Mouse (Mus musculus) neutrophil, adult 83 days (primary cell): Measurements from ENCODE around the gene 6030452D12Rik. TPM values are rescaled to one million over a fixed set of nuclear protein-coding genes. Genes with fewer than 3 reads are reported as not detected.

Experiments
- total RNA-seq, 2 experiments: library from RNA; stranded (reverse); gene quantifications; one replicate each; pipeline ENCODE4 v1.2.4; 2023

The 6030452D12Rik gene
- not detected for total RNA-seq

DNA sequence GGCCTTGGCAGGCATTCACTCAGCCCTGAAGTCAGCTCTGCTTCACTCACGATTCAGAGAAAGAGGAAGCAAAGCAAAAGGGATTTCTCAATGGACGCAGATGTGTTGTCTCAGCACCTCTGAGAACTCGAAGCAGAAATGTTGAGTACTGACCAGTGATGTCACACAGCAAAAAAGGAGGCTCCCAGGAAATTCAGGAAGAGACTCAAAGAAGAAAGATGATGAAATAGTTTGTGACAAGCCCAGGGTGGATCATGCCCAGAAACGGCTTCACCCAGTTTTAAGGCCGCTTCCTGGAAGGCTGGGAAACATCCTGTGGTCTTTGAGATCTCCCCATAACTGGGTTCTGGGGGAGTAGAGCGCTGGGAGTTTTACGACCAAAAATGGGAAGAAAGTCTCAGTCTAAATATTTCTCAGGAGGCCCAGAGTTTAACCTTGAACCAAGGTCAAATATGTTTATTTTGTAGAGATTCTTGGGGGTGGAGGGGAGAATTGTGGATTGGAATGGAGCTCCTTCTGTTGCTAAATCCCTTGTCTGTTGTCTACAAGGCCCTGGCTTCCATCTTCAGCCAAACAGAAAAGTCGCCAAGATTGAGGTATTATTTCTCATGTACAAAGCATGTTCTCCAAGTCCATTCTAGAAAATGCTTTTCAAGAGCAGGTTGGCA lies at the start of gene 6030452D12Rik:
6030452D12Rik (plus strand) TSS at position 505 of the 668 bp plus-strand sequence.

DNA sequence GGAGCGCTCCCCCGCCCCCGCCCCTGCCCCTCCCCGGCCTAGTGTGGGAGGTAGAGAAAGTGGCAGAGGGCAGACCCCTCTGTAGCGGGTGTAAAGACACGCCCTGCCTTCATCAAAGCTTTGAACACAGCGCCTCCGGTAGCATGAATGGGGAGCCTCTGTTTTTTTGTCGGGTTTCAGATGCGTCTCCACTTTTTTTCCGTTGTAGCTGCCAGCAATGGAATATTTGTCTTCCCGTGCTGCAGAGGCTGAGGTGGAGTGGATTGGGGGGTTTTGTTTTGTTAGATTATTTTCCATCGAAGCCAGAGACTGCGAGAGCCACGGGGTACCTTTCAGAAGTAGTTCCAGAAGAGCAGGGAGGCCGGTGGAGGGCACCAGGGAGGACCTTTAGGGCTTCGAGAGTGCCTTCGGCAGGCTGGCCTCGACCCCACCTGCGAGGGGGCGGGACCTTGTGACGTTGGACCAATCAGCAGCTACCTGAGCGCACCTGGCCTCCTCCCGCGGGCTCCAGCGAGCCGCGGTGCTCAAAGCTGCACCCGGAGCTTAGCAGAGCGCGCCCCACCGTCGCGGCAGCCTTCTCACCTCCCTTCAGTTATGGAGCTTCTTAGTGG lies 10.1 kb downstream of the 6030452D12Rik start, which contains the start of gene Cdh3:
Cdh3 (plus strand) TSS at position 527 of the 611 bp plus-strand sequence.

Other genes with a start within 250 kb of the 6030452D12Rik start
- 1 to 10 TPM in 1 of 2 experiments, under 1 TPM in 1; 0.97 to 1.2 TPM for gene Smpd3, start 162.5 kb upstream of the 6030452D12Rik start, total RNA-seq
- 1 to 10 TPM; 3.9 to 4.4 TPM for gene Zfp90, start 85.2 kb upstream of the 6030452D12Rik start, total RNA-seq
- gene Cdh3, start 10.4 kb downstream of the 6030452D12Rik start, total RNA-seq = not detected
- 100 to 1,000 TPM in 1 of 2 experiments, 10 to 100 TPM in 1; 80.3 to 102 TPM for gene Gm10073, start 72.9 kb downstream of the 6030452D12Rik start, total RNA-seq
- gene Cdh1, start 102.8 kb downstream of the 6030452D12Rik start, total RNA-seq = 1 to 10 TPM; 2.0 to 2.7 TPM
- 1 to 10 TPM; 7.2 to 7.5 TPM for gene Tango6, start 182.5 kb downstream of the 6030452D12Rik start, total RNA-seq